Mouse (Mus musculus) kidney, embryonic 14.5 days (tissue): Measurements from ENCODE around the gene Adat3. TPM values are rescaled to one million over a fixed set of nuclear protein-coding genes. Genes with fewer than 3 reads are reported as not detected.

ENCODE experiments used
- ATAC-seq: fragments of 200-750 bp; cut with Nextera tagmentation; 2 replicates; pipeline ENCODE4 v1.8.0; 2017; ENCODE audit warnings: moderate number of reproducible peaks, mild to moderate bottlenecking, moderate TSS enrichment, moderate library complexity; ENCODE audit not compliant: low FRiP score, low TSS enrichment
- H3K27ac ChIP-seq: fragments of 300-500 bp; sonication (generic); 2 replicates; pipeline ENCODE4 v1.5.1; 2014; ENCODE audit warnings: low read depth, mild to moderate bottlenecking, low read length, moderate library complexity, mixed read lengths
- H3K27me3 ChIP-seq: fragments of 300-500 bp; sonication (generic); 2 replicates; pipeline ENCODE4 v1.6.1; 2014; ENCODE audit warnings: mild to moderate bottlenecking, low read length; ENCODE audit not compliant: control insufficient read depth, insufficient read depth
- H3K36me3 ChIP-seq: fragments of 300-500 bp; sonication (generic); 2 replicates; pipeline ENCODE4 v1.6.1; 2014; ENCODE audit warnings: low read length, mixed read lengths; ENCODE audit not compliant: control insufficient read depth, insufficient read depth
- H3K4me1 ChIP-seq: fragments of 300-500 bp; sonication (generic); 2 replicates; pipeline ENCODE4 v1.6.1; 2014; ENCODE audit warnings: low read length, mixed read lengths; ENCODE audit not compliant: control insufficient read depth, insufficient read depth
- H3K4me2 ChIP-seq: fragments of 300-500 bp; sonication (generic); replicated peaks from 2 replicates; pipeline ENCODE4 v1.6.1; 2014; ENCODE audit warnings: low read depth, mild to moderate bottlenecking, low read length
- H3K4me3 ChIP-seq: fragments of 300-500 bp; sonication (generic); 2 replicates; pipeline ENCODE4 v1.5.1; 2014; ENCODE audit warnings: mild to moderate bottlenecking, low read length
- H3K9ac ChIP-seq: fragments of 300-500 bp; sonication (generic); 2 replicates; pipeline ENCODE4 v1.6.1; 2014; ENCODE audit warnings: low read depth, mild to moderate bottlenecking, low read length, moderate library complexity
- H3K9me3 ChIP-seq: fragments of 300-500 bp; sonication (generic); 2 replicates; pipeline ENCODE4 v1.6.1; 2016; ENCODE audit warnings: low read length; ENCODE audit not compliant: control insufficient read depth
- WGBS: fragments of 180-500 bp; shearing (Covaris S2); extraction: QIAGEN DNeasy Blood & Tissue Kit; methylation state at CpG from one replicate; pipeline ENCODE4 v1.1.7; 2014; 5-methylcytosine and 5-hydroxymethylcytosine counted together
- polyA plus RNA-seq: library from polyadenylated mRNA; unstranded; fragments of >200 nt; fragmentation: Nextera tagmentation; extraction: Ambion mirVana; gene quantifications from 2 replicates; pipeline ENCODE4 v1.2.1, GENCODE M21; 2014

The Adat3 gene
- polyA plus RNA-seq, 1 experiment from 2014 or later, result 8.8 TPM

DNA sequence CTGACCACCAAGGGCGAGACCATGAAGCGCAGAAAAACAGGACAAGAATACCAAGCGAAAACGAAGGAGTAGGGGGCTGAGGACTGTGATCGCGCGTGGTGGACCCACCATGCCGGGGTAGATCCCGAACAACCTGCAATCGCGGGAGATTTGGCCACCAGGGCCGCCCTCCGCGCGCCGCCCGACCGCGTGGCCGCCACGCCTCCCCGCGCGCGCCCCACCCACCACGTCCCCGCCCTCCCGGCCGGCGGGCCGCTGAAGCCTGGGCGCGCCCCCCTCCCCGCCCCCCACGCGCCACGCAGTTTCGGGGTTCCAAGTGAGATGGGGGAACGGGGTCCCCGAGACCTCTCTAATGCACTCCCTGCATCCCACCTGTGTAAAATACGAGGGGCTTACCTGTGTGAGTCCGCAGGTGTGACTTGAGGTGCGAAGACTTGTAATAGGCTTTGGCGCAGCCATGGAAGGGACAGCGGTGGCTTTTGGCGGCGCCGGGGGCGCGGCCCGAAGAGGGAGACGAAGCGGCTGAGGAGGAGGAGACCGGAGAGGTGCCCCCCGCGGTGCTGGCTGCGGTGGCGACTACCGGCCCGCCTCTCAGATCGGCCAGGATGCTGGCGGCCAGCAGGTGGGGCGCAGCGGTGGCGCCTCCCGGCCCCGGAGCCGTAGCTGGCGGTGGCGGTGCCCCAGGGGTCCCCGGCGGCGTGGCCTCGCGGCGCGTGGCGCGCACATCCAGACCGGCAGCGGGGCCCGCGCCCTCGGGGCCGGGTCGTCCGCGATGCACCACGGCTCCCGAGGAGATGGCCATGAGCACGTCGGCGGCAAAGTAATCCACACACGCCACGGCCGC lies 26.1 kb upstream of the Adat3 start:
- peak overlapping the region; percentile 89 for H3K9ac ChIP-seq
- ATAC-seq, result peak; percentile 1; the same call in 1 of the 2 replicates
- H3K36me3 ChIP-seq, result no peaks in the 10 kb centered on the region
- peak overlapping the region; percentile 72 for H3K4me2 ChIP-seq
- WGBS, result under 1% methylated on average over 88 of the region's 96 CpGs
- peak overlapping the region; percentile 87 for H3K4me3 ChIP-seq
- H3K27me3 ChIP-seq, result no peaks in the 10 kb centered on the region
- peak overlapping the region; percentile 96 for H3K27ac ChIP-seq
- H3K4me1 ChIP-seq, result peaks cover 43% of the 10 kb centered on the region
- no peaks in the 10 kb centered on the region for H3K9me3 ChIP-seq

DNA sequence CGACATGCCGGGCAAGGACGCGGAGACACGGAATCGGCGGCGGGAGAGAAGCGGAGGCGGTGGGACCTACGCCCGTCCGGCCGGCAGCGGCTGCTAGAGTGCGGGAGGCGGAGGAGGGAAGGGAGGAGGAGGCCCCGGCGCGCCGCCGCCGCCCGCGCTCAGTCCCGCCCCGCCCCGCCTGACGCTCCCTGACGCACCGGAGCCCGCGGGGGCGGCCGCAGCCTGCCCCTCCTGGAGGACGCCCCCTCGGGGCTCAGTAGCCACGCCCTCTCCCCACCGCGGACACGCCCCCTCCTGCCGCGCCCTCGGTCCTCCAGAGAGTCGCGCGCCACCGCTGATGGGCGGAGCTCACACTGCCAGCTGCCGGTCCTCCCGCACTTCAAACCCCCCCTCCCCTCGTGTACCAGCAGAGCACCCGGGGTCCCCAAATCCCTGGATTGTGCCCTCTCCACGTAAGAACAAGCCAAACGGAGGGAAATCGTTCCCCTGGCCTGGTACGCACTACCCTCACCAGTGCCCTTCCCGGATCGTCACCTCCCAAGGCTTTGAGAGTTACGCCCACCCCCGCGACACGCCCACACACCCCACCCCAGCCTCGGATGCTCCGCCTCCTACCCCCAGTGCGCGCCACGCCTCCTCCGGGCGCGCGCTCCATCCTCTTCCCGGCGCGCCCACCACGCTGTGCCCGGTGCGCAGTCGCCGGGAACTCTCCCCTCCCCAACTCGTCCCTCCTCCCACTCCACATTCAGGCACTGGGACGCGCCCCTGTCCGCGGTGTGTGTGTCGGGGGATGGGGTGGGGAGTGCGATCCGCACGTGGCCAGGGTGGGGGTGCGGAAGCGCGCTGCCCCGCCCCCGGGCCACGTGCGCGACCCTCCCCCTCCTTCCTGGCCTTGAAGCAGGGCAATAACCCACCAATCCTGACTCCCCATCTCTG lies 25.2 kb upstream of the Adat3 start, which contains the start of gene Klf16:
Gene Klf16 (minus strand): TSS at position 127 of the 936 bp plus-strand sequence.
- peak within 1 kb of the TSS; percentile 89 for H3K9ac ChIP-seq
- ATAC-seq, result peak; percentile 80

DNA sequence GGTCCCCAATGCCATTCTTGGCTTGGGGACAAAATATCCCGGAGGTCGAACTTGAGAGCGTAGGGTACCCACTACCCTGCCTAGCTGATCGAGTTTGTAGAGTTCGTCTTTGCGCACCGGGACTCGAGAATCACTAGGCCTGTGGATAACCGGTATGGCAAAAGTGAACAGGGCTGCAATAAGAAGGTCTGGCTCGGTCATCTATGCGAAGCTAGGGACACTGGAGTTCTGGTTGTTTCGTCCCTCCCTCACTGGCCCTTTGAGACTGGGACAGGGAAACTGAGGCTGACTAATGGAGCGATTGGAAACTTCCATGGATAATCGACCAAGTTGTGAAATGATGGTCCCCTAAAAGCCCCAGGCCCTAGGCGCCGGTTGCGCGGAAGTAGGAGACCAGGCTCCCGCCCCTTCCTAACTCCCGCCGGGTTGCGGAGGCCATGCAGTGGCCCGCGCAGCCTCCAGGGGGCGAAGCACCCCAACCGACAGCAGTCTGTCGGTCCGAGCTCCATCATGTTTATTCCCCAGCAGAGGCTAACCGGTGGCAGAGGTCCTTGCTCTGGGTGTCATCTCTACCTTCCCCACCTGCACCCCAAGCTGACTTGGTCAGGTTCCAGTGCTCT lies 24.4 kb upstream of the Adat3 start:
- Histone ChIP-seq H3K4me1 (peaks cover 33% of the 10 kb centered on the region), H3K9me3 (no peaks in the 10 kb centered on the region), H3K27ac (peak overlapping the region; percentile 96), H3K4me3 (peak overlapping the region; percentile 87), H3K36me3 (peaks cover 8% of the 10 kb centered on the region; the same call in 1 of the 2 replicates), H3K9ac (peak overlapping the region; percentile 89), H3K27me3 (no peaks in the 10 kb centered on the region), H3K4me2 (peak overlapping the region; percentile 72)
- ATAC-seq, result peak; percentile 36
- WGBS, result under 1% methylated on average over 29 of the region's 29 CpGs

More for the DNA sequence above, 25.2 kb upstream of the Adat3 start, which contains the start of gene Klf16:
- H3K4me1 ChIP-seq, result peaks cover 34% of the 10 kb centered on the region
- H3K27ac ChIP-seq, result peak within 1 kb of the TSS; percentile 96
- H3K4me2 ChIP-seq, result peak within 1 kb of the TSS; percentile 72
- WGBS, result under 1% methylated on average over 76 of the region's 97 CpGs
- H3K4me3 ChIP-seq, result peak within 1 kb of the TSS; percentile 87
- no peaks in the 10 kb centered on the region for H3K27me3 ChIP-seq
- 0 out of 2 replicates have a peak, but pooled peaks cover 4% of the 10 kb centered on the region for H3K36me3 ChIP-seq
- H3K9me3 ChIP-seq, result no peaks in the 10 kb centered on the region

DNA sequence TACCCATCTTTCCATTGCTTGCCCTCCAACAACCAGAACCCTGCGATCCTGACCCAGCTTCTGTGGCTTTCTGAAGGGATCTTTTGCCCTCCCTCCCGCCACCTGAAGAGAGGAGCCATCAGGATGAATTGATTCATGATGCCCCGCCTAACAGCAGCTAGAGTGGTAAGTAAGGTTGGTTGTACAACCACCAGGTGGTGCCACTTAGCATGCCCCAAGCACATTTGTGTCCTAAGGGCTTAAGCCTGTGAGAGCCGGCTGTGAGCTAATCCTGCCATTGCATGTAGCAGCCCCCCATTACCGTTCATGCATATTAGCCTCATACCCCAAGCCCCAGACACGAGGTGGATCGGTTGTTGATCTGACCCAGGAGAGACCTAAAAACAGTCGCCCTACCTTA lies 23.8 kb upstream of the Adat3 start:
- H3K4me2 ChIP-seq, result peak overlapping the region; percentile 72
- peak overlapping the region; percentile 87; the same call in 1 of the 2 replicates for H3K4me3 ChIP-seq
- peak overlapping the region; percentile 96 for H3K27ac ChIP-seq
- ATAC-seq, result no peak
- no peaks in the 10 kb centered on the region for H3K9me3 ChIP-seq
- H3K9ac ChIP-seq, result peak overlapping the region; percentile 89; the same call in 1 of the 2 replicates
- WGBS, result 2% methylated on average over 8 of the region's 8 CpGs
- H3K27me3 ChIP-seq, result no peaks in the 10 kb centered on the region
- peaks cover 30% of the 10 kb centered on the region for H3K4me1 ChIP-seq
- H3K36me3 ChIP-seq, result peaks cover 11% of the 10 kb centered on the region; the same call in 1 of the 2 replicates

DNA sequence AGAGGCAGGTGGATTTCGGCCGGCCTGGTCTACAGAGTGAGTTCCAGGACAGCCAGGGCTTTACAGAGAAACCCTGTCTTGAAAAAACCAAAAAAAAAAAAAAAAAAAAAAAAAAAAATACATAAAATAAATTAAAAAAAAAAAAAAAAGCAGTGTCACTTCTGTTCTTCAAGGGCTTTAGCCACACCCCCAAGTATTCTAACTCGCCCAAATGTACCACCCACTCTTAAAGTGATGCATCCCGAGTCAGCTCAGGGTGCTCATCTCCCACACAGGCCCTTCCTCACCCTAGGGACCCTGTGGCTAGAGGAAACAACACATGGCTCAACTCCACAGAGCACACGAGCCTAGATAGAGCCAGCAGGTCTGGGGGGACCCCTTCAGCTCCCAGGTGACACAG lies 19.6 kb upstream of the Adat3 start:
- Histone ChIP-seq H3K4me1 (peaks cover 11% of the 10 kb centered on the region; the same call in 1 of the 2 replicates), H3K9me3 (no peaks in the 10 kb centered on the region), H3K27me3 (no peaks in the 10 kb centered on the region), H3K27ac (no peak overlapping the region), H3K4me2 (no peak overlapping the region), H3K4me3 (no peak overlapping the region), H3K36me3 (peaks cover 35% of the 10 kb centered on the region), H3K9ac (no peak overlapping the region)
- ATAC-seq, result no peak
- 86% methylated on average over 5 of the region's 5 CpGs for WGBS

DNA sequence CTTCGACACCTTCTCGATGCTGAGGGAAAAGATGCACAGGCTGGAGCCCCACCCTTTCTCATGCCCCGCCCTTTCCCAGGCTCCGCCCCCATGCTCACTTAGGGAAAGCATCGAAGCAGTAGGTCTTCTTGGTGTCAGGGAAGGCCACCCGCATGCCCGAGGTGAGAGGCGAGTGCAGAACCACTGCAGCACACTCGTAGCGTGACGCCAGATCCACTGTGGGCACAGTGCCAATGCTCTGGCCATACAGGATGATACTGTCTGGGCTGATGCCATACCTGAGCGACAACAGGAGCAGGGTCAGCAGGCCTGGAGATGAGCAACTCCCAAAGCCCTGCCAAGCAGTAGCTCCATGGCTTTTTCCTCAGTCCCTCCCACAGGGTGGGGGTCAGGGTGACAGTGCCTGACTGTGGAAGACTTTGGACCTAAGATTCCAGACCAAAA lies 18.6 kb upstream of the Adat3 start:
- H3K4me2 ChIP-seq, result no peak overlapping the region
- WGBS, result 69% methylated on average over 12 of the region's 12 CpGs
- ATAC-seq, result no peak
- no peaks in the 10 kb centered on the region for H3K9me3 ChIP-seq
- no peak overlapping the region for H3K27ac ChIP-seq
- no peak overlapping the region for H3K4me3 ChIP-seq
- no peak overlapping the region for H3K9ac ChIP-seq
- peaks cover 11% of the 10 kb centered on the region; the same call in 1 of the 2 replicates for H3K4me1 ChIP-seq
- H3K36me3 ChIP-seq, result peaks cover 35% of the 10 kb centered on the region
- no peaks in the 10 kb centered on the region for H3K27me3 ChIP-seq

DNA sequence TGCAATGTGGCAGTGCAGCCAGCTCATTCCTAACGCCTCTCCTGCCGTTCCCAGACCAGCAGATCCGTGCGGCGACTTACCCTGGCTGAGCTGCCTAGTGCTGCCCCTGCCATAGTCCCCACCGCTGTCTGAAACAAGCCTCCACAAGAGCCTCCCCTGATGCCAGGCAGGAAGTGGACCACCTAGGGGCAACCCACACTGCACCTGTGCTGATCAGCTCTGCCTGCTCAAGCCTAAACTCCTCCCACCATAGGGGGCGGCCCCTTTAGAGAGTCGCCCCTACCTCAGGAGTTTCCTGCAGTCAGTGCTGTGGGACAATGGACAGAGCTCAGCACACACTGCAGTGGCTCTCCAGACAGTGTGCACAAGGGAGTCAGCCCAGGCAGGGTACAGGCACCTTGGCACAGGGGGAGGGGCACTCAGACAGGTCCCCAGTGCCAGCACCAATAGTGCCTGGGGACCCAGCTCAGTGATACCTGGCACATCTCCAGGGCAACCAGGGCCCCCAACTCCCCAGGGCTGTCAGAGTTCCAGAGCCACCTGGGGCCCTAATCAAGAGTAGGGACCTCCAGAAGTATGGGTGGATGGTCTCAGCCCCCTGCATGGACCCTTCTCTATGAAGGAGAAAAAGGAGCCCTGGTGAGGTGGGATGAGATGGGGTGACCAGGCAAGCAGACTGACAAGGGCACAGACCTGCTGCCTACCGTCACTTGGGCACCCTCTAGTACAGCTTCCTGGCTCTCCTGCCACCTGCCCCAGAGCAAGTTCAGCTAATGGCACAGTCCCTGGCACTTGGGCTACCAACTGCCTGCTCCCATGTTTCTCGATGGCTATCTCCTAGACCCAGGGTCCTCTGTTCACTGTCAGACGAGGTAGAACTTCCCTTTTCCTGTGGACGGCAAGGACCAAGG lies 17.8 kb upstream of the Adat3 start:
- no peak overlapping the region for H3K27ac ChIP-seq
- H3K4me1 ChIP-seq, result peaks cover 14% of the 10 kb centered on the region; the same call in 1 of the 2 replicates
- no peak overlapping the region for H3K9ac ChIP-seq
- no peak for ATAC-seq
- H3K36me3 ChIP-seq, result peaks cover 35% of the 10 kb centered on the region
- 79% methylated on average over 12 of the region's 12 CpGs for WGBS
- no peaks in the 10 kb centered on the region for H3K27me3 ChIP-seq
- no peaks in the 10 kb centered on the region for H3K9me3 ChIP-seq
- peak overlapping the region; percentile 3; the same call in 1 of the 2 replicates for H3K4me3 ChIP-seq
- peak overlapping the region; percentile 10; the same call in 1 of the 2 replicates for H3K4me2 ChIP-seq
